Mouse (Mus musculus): ENCODE measurements around the gene Gm7954.
"Not testable (repeated sequence)": the region's sequence is repeated elsewhere in the genome, so short reads cannot be mapped to it uniquely, and the experiment has no call there.

- not testable (repeated sequence) for TF ChIP-seq TAL1, GATA1 (IDR thresholded peaks at IDR 0.05; ENCODE audit: low read length)
Observed at GRCm38 (mm10) chr14:41453418-41453817, at the start of gene Gm7954.
